Mouse (Mus musculus) megakaryocyte, embryonic 14.5 days (primary cell): ENCODE measurements at regions not wholly inside any gene's neighbourhood (a gene's known extent, or its start where the extent isn't known, plus 50 kb on each side); places are given as distances from the start of the nearest gene placed in this dataset.

Experiments
- H3K27me3 ChIP-seq: replicated peaks from 2 replicates; pipeline ENCODE3; 2012; ENCODE audit warnings: inconsistent platforms
- H3K36me3 ChIP-seq: replicated peaks from 2 replicates; pipeline ENCODE3; 2012; ENCODE audit warnings: low read length, inconsistent platforms, mixed read lengths
- H3K4me1 ChIP-seq: 2 replicates; pipeline ENCODE4 v1.6.1; 2012; ENCODE audit warnings: inconsistent platforms
- H3K4me3 ChIP-seq: replicated peaks from 2 replicates; pipeline ENCODE3; 2012; ENCODE audit warnings: moderate library complexity, mild to moderate bottlenecking, inconsistent platforms
- H3K9me3 ChIP-seq: 2 replicates; pipeline ENCODE4 v1.6.1; 2012; ENCODE audit warnings: inconsistent platforms
- FLI1 ChIP-seq: IDR thresholded peaks from 2 replicates; pipeline ENCODE4 v1.6.1; 2012; ENCODE audit warnings: low read length, inconsistent platforms, mixed read lengths
- GATA1 ChIP-seq: IDR thresholded peaks from 3 replicates; pipeline ENCODE4 v1.6.1; 2012; ENCODE audit warnings: mixed read lengths, low read length, inconsistent platforms, borderline replicate concordance

- no peaks in the 10 kb centered on the region for H3K36me3 ChIP-seq
- H3K9me3 ChIP-seq, result no peaks in the 10 kb centered on the region
- H3K4me1 ChIP-seq, result no peaks in the 10 kb centered on the region
- TF ChIP-seq GATA1 (no peak), FLI1 (no peak)
- H3K27me3 ChIP-seq, result peaks cover 9% of the 10 kb centered on the region
- H3K4me3 ChIP-seq, result no peak overlapping the region
These were observed 126.1 kb upstream of the Slc44a1 start for GRCm38 (mm10) chr4:53314076-53314475.

- Histone ChIP-seq H3K9me3 (no peaks in the 10 kb centered on the region), H3K4me1 (peaks cover 22% of the 10 kb centered on the region), H3K4me3 (no peak overlapping the region), H3K27me3 (no peaks in the 10 kb centered on the region), H3K36me3 (no peaks in the 10 kb centered on the region)
- TF ChIP-seq GATA1, result no peak
- no peak for TF ChIP-seq FLI1
These were observed 133.1 kb upstream of the Slc44a1 start for GRCm38 (mm10) chr4:53307121-53307520.

GRCm38 (mm10) chr4:53304782-53305385 is 135.3 kb upstream of the Slc44a1 start:
- TF ChIP-seq GATA1 (no peak), FLI1 (no peak)
- peaks cover 22% of the 10 kb centered on the region for H3K4me1 ChIP-seq
- H3K36me3 ChIP-seq, result no peaks in the 10 kb centered on the region

GRCm38 (mm10) chr4:53304290-53304654 is 135.9 kb upstream of the Slc44a1 start:
- TF ChIP-seq GATA1 (no peak), FLI1 (no peak)
- no peak overlapping the region for H3K4me3 ChIP-seq

More at GRCm38 (mm10) chr4:53304782-53305385, 135.3 kb upstream of the Slc44a1 start:
- Histone ChIP-seq H3K9me3 (peaks cover under 1% of the 10 kb centered on the region; the same call in 1 of the 2 replicates), H3K4me3 (no peak overlapping the region), H3K27me3 (no peaks in the 10 kb centered on the region)

GRCm38 (mm10) chr4:53303621-53304289 is 136.5 kb upstream of the Slc44a1 start:
- TF ChIP-seq GATA1 (no peak), FLI1 (no peak)
- H3K9me3 ChIP-seq, result peaks cover 3% of the 10 kb centered on the region; the same call in 1 of the 2 replicates

More at GRCm38 (mm10) chr4:53304290-53304654, 135.9 kb upstream of the Slc44a1 start:
- Histone ChIP-seq H3K9me3 (peaks cover 3% of the 10 kb centered on the region; the same call in 1 of the 2 replicates), H3K36me3 (no peaks in the 10 kb centered on the region), H3K27me3 (no peaks in the 10 kb centered on the region), H3K4me1 (peaks cover 22% of the 10 kb centered on the region)

GRCm38 (mm10) chr4:53297975-53298374 is 138.3 kb upstream of the Abca1 start:
- H3K9me3 ChIP-seq, result peaks cover 16% of the 10 kb centered on the region
- TF ChIP-seq FLI1, result no peak
- TF ChIP-seq GATA1, result no peak
- H3K36me3 ChIP-seq, result no peaks in the 10 kb centered on the region
- no peaks in the 10 kb centered on the region for H3K27me3 ChIP-seq
- no peaks in the 10 kb centered on the region for H3K4me1 ChIP-seq
- H3K4me3 ChIP-seq, result no peak overlapping the region

More at GRCm38 (mm10) chr4:53303621-53304289, 136.5 kb upstream of the Slc44a1 start:
- H3K36me3 ChIP-seq, result no peaks in the 10 kb centered on the region
- no peak overlapping the region for H3K4me3 ChIP-seq
- peaks cover 22% of the 10 kb centered on the region for H3K4me1 ChIP-seq
- no peaks in the 10 kb centered on the region for H3K27me3 ChIP-seq

- TF ChIP-seq GATA1 (no peak), FLI1 (no peak)
- H3K27me3 ChIP-seq, result no peaks in the 10 kb centered on the region
- peaks cover 29% of the 10 kb centered on the region for H3K9me3 ChIP-seq
- H3K4me3 ChIP-seq, result no peak overlapping the region
- H3K4me1 ChIP-seq, result no peaks in the 10 kb centered on the region
- H3K36me3 ChIP-seq, result no peaks in the 10 kb centered on the region
These were observed 132.9 kb upstream of the Abca1 start for GRCm38 (mm10) chr4:53292606-53293005.

- Histone ChIP-seq H3K4me3 (no peak overlapping the region), H3K4me1 (no peaks in the 10 kb centered on the region; the same call in 1 of the 2 replicates), H3K9me3 (peaks cover 18% of the 10 kb centered on the region), H3K36me3 (no peaks in the 10 kb centered on the region), H3K27me3 (no peaks in the 10 kb centered on the region)
- no peak for TF ChIP-seq GATA1
- TF ChIP-seq FLI1, result no peak
These were observed 118.2 kb upstream of the Abca1 start for GRCm38 (mm10) chr4:53277741-53278525.

- Histone ChIP-seq H3K36me3 (no peaks in the 10 kb centered on the region), H3K27me3 (no peaks in the 10 kb centered on the region), H3K4me3 (peak overlapping the region; percentile 33), H3K9me3 (peaks cover 22% of the 10 kb centered on the region), H3K4me1 (no peaks in the 10 kb centered on the region)
- no peak for TF ChIP-seq FLI1
- TF ChIP-seq GATA1, result no peak
These were observed 110.7 kb upstream of the Abca1 start for GRCm38 (mm10) chr4:53270433-53270832.

GRCm38 (mm10) chr4:53269999-53270398 is 110.3 kb upstream of the Abca1 start:
- Histone ChIP-seq H3K4me3 (no peak overlapping the region), H3K27me3 (no peaks in the 10 kb centered on the region), H3K4me1 (no peaks in the 10 kb centered on the region), H3K36me3 (no peaks in the 10 kb centered on the region), H3K9me3 (peaks cover 22% of the 10 kb centered on the region)
- TF ChIP-seq GATA1 (no peak), FLI1 (no peak)
